Mouse (Mus musculus): ENCODE data around the gene Polr2f.

The Polr2f gene

GRCm38 (mm10) chr15:79155572-79155971 lies 14.8 kb downstream of the Polr2f start:
- DNase-seq (ENCODE audit: low spot score) = no peak

DNA sequence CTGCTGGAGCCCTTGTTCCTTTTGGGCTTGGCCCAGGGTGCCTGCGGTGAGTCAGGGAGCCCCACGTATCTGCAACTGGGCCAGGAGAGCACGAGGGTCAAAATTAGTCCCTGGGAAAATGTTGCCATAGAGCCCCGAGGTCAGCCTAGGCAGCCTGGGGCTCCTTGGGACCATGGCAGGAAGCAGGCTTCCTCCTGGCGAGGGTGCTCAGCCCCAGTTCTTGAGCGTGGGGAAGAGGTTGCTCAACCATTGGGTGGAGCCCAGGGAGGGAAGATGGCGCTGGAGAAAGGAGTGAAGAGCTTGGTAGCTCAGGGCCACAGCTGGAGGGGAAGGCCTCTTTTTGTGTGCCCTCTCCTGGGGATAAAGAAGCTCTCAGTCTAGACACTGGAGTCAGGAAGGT lies 21.5 kb downstream of the Polr2f start:
- DNase-seq (ENCODE audit: low spot score) = no peak

GRCm38 (mm10) chr15:79162822-79163221 lies 22.0 kb downstream of the Polr2f start:
- DNase-seq (ENCODE audit: low spot score) = no peak

DNA sequence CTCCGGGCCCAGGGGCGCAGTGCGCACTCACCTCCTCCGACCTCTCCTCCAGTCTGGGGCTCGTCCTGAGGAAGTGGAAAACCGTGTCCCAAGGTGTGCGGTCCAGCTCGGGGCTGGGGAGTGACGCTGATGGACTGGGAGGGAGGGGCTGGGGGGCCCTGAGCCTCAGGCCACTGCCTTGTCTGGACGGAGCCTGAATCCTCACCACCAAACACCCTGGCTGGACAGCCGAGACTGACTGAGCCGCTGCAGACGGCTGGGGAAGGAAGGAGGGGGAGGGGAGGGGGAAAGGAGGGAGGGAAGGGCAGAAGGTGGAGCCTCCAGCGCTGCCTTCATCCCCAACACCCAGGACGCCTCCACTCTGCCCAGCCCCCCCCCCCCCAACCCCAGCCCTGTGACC lies 23.4 kb downstream of the Polr2f start:
- DNase-seq (ENCODE audit: low spot score) = no peak

DNA sequence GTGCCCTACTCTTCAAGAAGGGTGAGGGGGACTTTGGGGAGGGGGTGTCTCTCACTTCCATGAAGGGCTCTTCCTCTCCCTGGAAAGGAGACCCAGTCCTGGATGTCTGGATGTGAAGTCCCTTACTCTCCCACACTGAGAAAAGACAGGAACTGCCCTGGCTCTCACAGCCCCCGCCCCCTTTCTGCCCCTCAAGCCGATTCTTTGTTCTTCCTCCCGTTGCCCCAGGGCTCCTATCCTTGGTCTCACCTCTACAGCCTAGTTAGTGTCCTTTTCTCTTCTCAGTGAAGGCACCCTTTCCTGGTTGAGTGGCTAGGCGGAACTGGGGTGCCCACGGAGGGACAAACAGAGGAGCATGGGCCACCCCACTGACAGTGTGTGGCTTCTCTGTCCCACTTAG lies 24.3 kb downstream of the Polr2f start, which contains the start of gene Sox10:
Sox10 (minus strand) TSS at position 101 of the 400 bp plus-strand sequence.
- DNase-seq (ENCODE audit: low spot score) = no peak

DNA sequence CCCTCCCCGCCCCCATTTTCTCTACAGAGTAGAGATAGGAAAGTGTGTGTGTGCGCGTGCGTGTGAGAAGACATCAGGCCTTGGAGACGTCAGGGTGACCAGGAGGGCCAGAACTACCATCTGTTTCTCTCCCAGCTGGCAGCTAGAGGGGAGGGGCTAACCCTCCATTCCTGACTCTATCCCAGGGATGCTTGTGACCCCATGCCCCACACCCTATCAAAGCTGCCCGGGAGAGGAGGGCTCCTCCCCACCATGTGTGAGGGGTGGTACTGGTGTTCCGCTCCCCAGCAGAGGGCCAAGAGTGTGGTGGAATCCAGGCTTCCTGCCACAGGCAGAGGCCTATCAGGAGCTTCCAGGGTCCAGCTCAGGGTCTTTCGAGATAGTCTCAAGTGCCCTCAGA lies 25.9 kb downstream of the Polr2f start:
- DNase-seq (ENCODE audit: low spot score) = no peak

GRCm38 (mm10) chr15:79176905-79177304 lies 36.1 kb downstream of the Polr2f start:
- DNase-seq (ENCODE audit: low spot score) = no peak

DNA sequence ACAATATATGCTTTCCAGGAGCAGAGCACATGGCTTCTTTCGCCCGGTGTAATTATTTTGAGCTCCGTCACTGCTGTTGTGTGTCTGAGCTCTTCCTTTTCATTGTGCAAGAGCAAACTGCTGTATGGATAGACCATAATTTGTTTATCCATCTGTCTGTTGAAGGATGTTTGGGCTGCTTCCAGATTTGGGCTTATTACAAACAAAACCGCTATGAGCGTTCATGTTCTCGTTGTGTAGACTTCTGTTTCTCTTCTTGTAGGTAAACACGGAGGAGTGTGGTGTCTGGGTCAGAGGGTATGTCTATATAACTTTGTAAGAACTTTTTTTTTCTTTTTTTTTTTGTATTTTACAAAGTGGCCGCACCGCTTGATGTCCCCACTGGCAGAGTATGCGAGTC lies 44.4 kb downstream of the Polr2f start:
- no peak for DNase-seq (ENCODE audit: low spot score)

- no peak for DNase-seq (ENCODE audit: low spot score)
Measured at GRCm38 (mm10) chr15:79187819-79188218, 47.0 kb downstream of the Polr2f start.

GRCm38 (mm10) chr15:79191426-79191825 lies 50.6 kb downstream of the Polr2f start:
- DNase-seq (ENCODE audit: low spot score) = no peak

GRCm38 (mm10) chr15:79192450-79192849 lies 51.6 kb downstream of the Polr2f start:
- no peak for DNase-seq (ENCODE audit: low spot score)

DNA sequence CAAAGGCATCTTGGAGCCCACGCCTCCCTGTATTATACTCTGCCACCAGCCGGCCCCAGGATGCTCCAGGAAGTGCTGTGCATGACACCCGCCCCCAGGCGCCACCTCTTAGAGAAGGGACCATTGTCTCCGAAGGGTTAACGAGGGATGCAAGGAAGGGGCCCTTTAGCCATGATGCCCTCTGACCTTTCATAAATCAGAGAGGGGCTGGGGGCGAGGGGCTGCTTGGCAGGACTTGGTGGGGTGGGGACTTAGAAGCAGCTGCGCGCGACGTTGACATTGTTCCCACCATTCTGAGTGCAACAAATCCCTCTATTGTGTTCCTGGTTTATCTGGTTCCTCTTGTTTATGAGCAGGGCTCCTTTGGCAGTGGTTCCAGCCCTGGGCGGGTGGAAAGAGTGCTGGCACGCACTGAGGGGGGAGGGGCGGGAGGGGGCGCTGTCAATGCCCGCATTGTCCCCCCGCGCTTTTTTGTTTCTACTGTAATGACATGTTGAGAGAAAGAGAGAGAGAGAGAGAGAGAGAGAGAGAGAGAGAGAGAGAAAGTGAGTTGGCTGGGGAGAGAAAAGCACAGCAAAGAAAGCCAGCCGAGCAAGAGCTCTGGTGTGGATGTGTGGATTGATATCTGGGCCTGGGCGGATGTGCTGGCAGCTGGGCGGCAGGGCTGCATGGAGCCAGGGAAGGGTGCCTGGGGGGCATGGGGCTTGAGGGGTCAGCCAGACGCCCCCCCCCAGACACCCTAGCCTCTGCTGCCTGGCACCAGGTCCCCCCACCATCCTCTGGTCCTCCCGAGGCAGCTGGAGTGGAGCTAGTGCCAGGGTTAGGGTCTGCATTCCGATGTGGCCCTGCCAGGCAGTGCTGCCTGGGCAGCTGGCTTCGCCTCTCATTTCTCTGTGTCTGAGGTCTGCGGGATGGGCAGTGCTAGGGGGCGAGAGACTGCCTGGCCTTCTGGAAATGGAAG lies 52.4 kb downstream of the Polr2f start:
- no peak for DNase-seq (ENCODE audit: low spot score)

- DNase-seq (ENCODE audit: low spot score) = no peak
Measured at GRCm38 (mm10) chr15:79194048-79194447, 53.2 kb downstream of the Polr2f start.

GRCm38 (mm10) chr15:79194946-79195345 lies 54.1 kb downstream of the Polr2f start:
- DNase-seq (ENCODE audit: low spot score) = no peak

GRCm38 (mm10) chr15:79195492-79195891 lies 54.7 kb downstream of the Polr2f start:
- DNase-seq (ENCODE audit: low spot score) = no peak

DNA sequence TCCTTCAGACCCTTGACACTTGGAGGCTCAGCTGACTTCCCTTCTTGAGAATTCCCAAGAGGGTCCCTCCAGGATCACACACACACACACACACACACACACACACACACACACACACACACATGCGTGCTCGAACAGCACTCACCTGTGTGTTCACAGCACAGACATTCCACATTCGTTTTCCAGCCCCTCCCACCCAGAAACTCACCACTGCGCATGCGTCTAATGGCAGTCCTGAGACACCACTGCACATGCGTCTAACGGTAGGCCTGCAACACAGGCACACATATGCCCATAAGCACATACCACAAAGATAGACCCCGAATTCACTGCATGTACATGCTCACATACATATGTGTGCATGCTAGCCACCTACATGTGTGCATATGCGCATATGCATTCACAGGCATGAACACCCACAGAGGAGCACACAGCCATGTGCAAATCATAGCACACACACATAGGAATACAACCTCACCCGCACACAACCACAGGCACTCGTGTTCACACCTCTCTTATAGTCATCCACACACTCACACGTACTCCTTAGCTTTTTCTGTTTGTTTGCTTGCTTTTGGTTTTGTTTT lies 58.7 kb downstream of the Polr2f start:
- DNase-seq (ENCODE audit: low spot score) = no peak
